Mouse (Mus musculus) forebrain, embryonic 14.5 days (tissue): ENCODE data around the gene Akr1cl. TPM values are rescaled to one million over a fixed set of nuclear protein-coding genes. Genes with fewer than 3 reads are reported as not detected.

Experiments
- ATAC-seq: fragments of 200-750 bp; cut with Nextera tagmentation; 2 replicates; pipeline ENCODE4 v1.8.0; 2017; ENCODE audit warnings: mild to moderate bottlenecking, moderate library complexity
- DNase-seq: peaks from one replicate; pipeline ENCODE4 v3.0.0-alpha.2; 2015; ENCODE audit warnings: low spot score
- H3K27ac ChIP-seq: fragments of 300-500 bp; sonication (generic); 2 replicates; pipeline ENCODE4 v1.5.1; 2014; ENCODE audit warnings: low read depth, mild to moderate bottlenecking, control low read depth, low read length, moderate library complexity
- H3K27me3 ChIP-seq: fragments of 300-500 bp; sonication (generic); replicated peaks from 2 replicates; pipeline ENCODE4 v1.6.1; 2014; ENCODE audit warnings: low read length, control low read depth, mixed read lengths; ENCODE audit not compliant: control insufficient read depth, insufficient read depth
- H3K36me3 ChIP-seq: fragments of 300-500 bp; sonication (generic); 2 replicates; pipeline ENCODE4 v1.6.1; 2014; ENCODE audit warnings: low read length, control low read depth; ENCODE audit not compliant: control insufficient read depth, insufficient read depth
- H3K4me1 ChIP-seq: fragments of 300-500 bp; sonication (generic); 2 replicates; pipeline ENCODE4 v1.6.1; 2014; ENCODE audit warnings: antibody characterized with exemption, low read length, control low read depth; ENCODE audit not compliant: control insufficient read depth, insufficient read depth
- H3K4me2 ChIP-seq: fragments of 300-500 bp; sonication (generic); 2 replicates; pipeline ENCODE4 v1.6.1; 2014; ENCODE audit warnings: mild to moderate bottlenecking, control low read depth, low read length
- H3K4me3 ChIP-seq: fragments of 300-500 bp; sonication (generic); 2 replicates; pipeline ENCODE4 v1.5.1; 2014; ENCODE audit warnings: low read depth, low read length, control low read depth
- H3K9ac ChIP-seq: fragments of 300-500 bp; sonication (generic); 2 replicates; pipeline ENCODE4 v1.6.1; 2014; ENCODE audit warnings: mild to moderate bottlenecking, low read length, control low read depth, moderate library complexity
- H3K9me3 ChIP-seq: fragments of 300-500 bp; sonication (generic); replicated peaks from 2 replicates; pipeline ENCODE4 v1.6.1; 2016; ENCODE audit warnings: low read length, control low read depth, mixed read lengths; ENCODE audit not compliant: control insufficient read depth
- WGBS: fragments of 180-500 bp; shearing (Covaris S2); extraction: QIAGEN DNeasy Blood & Tissue Kit; methylation state at CpG from one replicate; pipeline ENCODE4 v1.1.7; 2014; 5-methylcytosine and 5-hydroxymethylcytosine counted together
- polyA plus RNA-seq: library from polyadenylated mRNA; unstranded; fragments of >200 nt; fragmentation: Nextera tagmentation; extraction: Ambion mirVana; gene quantifications from 2 replicates; pipeline ENCODE4 v1.2.1, GENCODE M21; 2014

Gene Akr1cl
- polyA plus RNA-seq, 1 experiment from 2014 or later, result not detected

GRCm38 (mm10) chr1:64978321-64978799 lies 54.2 kb downstream of the Akr1cl start:
- ATAC-seq (no peak), DNase-seq (no peak)
- H3K4me3 ChIP-seq, result no peak overlapping the region
- H3K9me3 ChIP-seq, result no peaks in the 10 kb centered on the region
- H3K4me1 ChIP-seq, result peaks cover 6% of the 10 kb centered on the region
- WGBS, result 79% methylated on average over 7 of the region's 7 CpGs
- no peak overlapping the region for H3K27ac ChIP-seq
- H3K4me2 ChIP-seq, result no peak overlapping the region
- H3K27me3 ChIP-seq, result peaks cover 28% of the 10 kb centered on the region
- H3K36me3 ChIP-seq, result no peaks in the 10 kb centered on the region
- H3K9ac ChIP-seq, result no peak overlapping the region

DNA sequence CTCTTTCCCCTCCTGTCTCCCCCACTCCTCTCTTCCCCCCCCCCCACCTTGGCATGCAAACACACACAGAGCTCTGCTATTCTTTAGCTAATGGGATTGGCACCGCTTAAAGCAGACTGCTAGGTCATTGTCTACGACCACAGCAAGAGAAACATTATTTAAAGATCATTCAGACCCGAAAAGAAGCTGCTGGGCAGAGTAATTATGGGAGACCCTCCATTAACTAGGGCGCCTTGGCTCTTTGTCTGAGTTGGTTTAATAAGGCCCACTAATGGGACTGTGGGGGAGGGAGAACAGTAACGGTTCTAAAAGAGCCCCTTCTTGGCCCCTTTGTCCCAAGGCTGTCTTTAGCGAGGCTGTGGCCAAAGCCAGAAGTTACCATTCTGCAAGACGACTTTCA lies 57.2 kb downstream of the Akr1cl start:
- Histone ChIP-seq H3K27me3 (peaks cover 36% of the 10 kb centered on the region), H3K4me1 (peaks cover 6% of the 10 kb centered on the region), H3K4me2 (peak overlapping the region; percentile 26), H3K4me3 (no peak overlapping the region), H3K36me3 (no peaks in the 10 kb centered on the region), H3K27ac (no peak overlapping the region), H3K9ac (peak overlapping the region; percentile 2; the same call in 1 of the 2 replicates), H3K9me3 (no peaks in the 10 kb centered on the region)
- ATAC-seq (peak; percentile 88), DNase-seq (peak; percentile 81)
- 2% methylated on average over 7 of the region's 7 CpGs for WGBS

DNA sequence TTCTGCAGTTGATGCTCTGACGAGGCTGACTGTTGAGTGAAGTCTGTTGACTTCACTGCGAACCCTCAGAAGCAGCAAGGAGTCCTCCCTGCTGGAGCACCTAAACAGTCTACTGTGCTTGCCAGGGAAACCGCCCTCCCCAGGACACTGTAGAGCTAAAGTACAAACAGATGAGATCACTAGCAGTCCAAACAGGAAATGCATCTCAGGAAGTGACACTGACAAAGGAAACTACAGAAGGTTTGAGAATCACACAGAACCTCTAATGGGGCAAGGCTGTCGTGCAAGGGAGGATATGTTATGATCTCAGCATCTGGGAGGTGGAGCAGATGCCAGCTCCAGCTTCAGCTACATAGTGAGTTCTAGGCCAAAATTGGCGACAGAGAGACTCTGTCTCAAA lies 61.9 kb downstream of the Akr1cl start:
- ATAC-seq (no peak), DNase-seq (no peak)
- Histone ChIP-seq H3K4me2 (no peak overlapping the region), H3K4me1 (peaks cover 6% of the 10 kb centered on the region), H3K36me3 (no peaks in the 10 kb centered on the region), H3K9me3 (no peaks in the 10 kb centered on the region), H3K9ac (no peak overlapping the region), H3K27me3 (peaks cover 17% of the 10 kb centered on the region; the same call in 1 of the 2 replicates), H3K27ac (no peak overlapping the region), H3K4me3 (no peak overlapping the region)
- 81% methylated on average over 5 of the region's 5 CpGs for WGBS

Other genes with a start within 250 kb of the Akr1cl start
- 4.8 and 7.9 TPM in 2 replicates for gene Plekhm3, start 75.9 kb downstream of the Akr1cl start, polyA plus RNA-seq
- not detected in 2 replicates for gene Cryge, start 18.4 kb upstream of the Akr1cl start, polyA plus RNA-seq
- gene Crygd, start 30.7 kb upstream of the Akr1cl start, polyA plus RNA-seq, result not detected in 2 replicates
- gene Crygc, start 40.9 kb upstream of the Akr1cl start, polyA plus RNA-seq, result not detected in 2 replicates
- 0.37 TPM in 1 of 2 replicates, not detected in the other for gene Crygb, start 49.5 kb upstream of the Akr1cl start, polyA plus RNA-seq
- 0.30 TPM in 1 of 2 replicates, not detected in the other for gene Cryga, start 70.6 kb upstream of the Akr1cl start, polyA plus RNA-seq
- gene Gm28845, start 86.8 kb upstream of the Akr1cl start, polyA plus RNA-seq, result not detected in 2 replicates
- 0.79 and 0.99 TPM in 2 replicates for gene D630023F18Rik, start 90.5 kb upstream of the Akr1cl start, polyA plus RNA-seq
- 535 and 539 TPM in 2 replicates for gene Idh1, start 153.7 kb upstream of the Akr1cl start, polyA plus RNA-seq
- gene Pikfyve, start 153.9 kb upstream of the Akr1cl start, polyA plus RNA-seq, result 19.3 and 20.9 TPM in 2 replicates
- gene Pth2r, start 249.3 kb upstream of the Akr1cl start, polyA plus RNA-seq, result 0.84 and 1.0 TPM in 2 replicates